Mouse (Mus musculus) common myeloid progenitor, adult 5-6 weeks (primary cell): Measurements from ENCODE around the gene Akp3. TPM values are rescaled to one million over a fixed set of nuclear protein-coding genes. Genes with fewer than 3 reads are reported as not detected.

Experiments used
- ATAC-seq: replicated peaks from 2 replicates; pipeline ENCODE4 v1.8.0; 2016; ENCODE audit warnings: low read depth, mild to moderate bottlenecking, moderate TSS enrichment, inconsistent platforms; ENCODE audit not compliant: poor library complexity, severe bottlenecking
- total RNA-seq: library from RNA; stranded (forward); fragments of 200-1000, 187-1606 nt; gene quantifications from 2 replicates; pipeline ENCODE4 v1.2.3, GENCODE M21; 2017

Akp3 gene
- not detected in 2 replicates for total RNA-seq

GRCm38 (mm10) chr1:87124673-87125072 lies at the start of gene Akp3:
Akp3 (plus strand) TSS chr1:87124973.
- no peak for ATAC-seq

GRCm38 (mm10) chr1:87086196-87086595 lies 38.6 kb upstream of the Akp3 start:
- no peak for ATAC-seq

- no peak for ATAC-seq
These were observed 37.8 kb upstream of the Akp3 start for GRCm38 (mm10) chr1:87086964-87087363.

GRCm38 (mm10) chr1:87089251-87089650 lies 35.5 kb upstream of the Akp3 start:
- no peak for ATAC-seq

GRCm38 (mm10) chr1:87089828-87090227 lies 34.9 kb upstream of the Akp3 start, which contains the start of gene Alppl2:
Alppl2 (minus strand) TSS chr1:87089928.
- ATAC-seq: no peak

- no peak for ATAC-seq
These were observed 29.1 kb upstream of the Akp3 start for GRCm38 (mm10) chr1:87095642-87096041.

GRCm38 (mm10) chr1:87098358-87098975 lies 26.3 kb upstream of the Akp3 start:
- ATAC-seq: peak; percentile 84

- ATAC-seq: no peak
These were observed 23.4 kb upstream of the Akp3 start, which contains the start of gene Alpi for GRCm38 (mm10) chr1:87101411-87101810. Alpi (minus strand) TSS chr1:87101606.

- no peak for ATAC-seq
These were observed 22.7 kb upstream of the Akp3 start for GRCm38 (mm10) chr1:87102114-87102513.

- ATAC-seq: peak; percentile 77
These were observed 20.8 kb upstream of the Akp3 start for GRCm38 (mm10) chr1:87103936-87104335.

GRCm38 (mm10) chr1:87106536-87106935 lies 18.2 kb upstream of the Akp3 start:
- no peak for ATAC-seq

GRCm38 (mm10) chr1:87108564-87108963 lies 16.2 kb upstream of the Akp3 start:
- no peak for ATAC-seq

GRCm38 (mm10) chr1:87111719-87112354 lies 12.9 kb upstream of the Akp3 start:
- ATAC-seq: peak; percentile 58

- no peak for ATAC-seq
These were observed 10.0 kb upstream of the Akp3 start for GRCm38 (mm10) chr1:87114784-87115183.

- ATAC-seq: no peak
These were observed 2.6 kb downstream of the Akp3 start for GRCm38 (mm10) chr1:87127206-87128030.

GRCm38 (mm10) chr1:87131803-87132202 lies 7.0 kb downstream of the Akp3 start:
- no peak for ATAC-seq

GRCm38 (mm10) chr1:87141550-87141949 lies 16.8 kb downstream of the Akp3 start:
- ATAC-seq: no peak

GRCm38 (mm10) chr1:87142456-87142855 lies 17.7 kb downstream of the Akp3 start:
- no peak for ATAC-seq

GRCm38 (mm10) chr1:87143141-87143540 lies 18.4 kb downstream of the Akp3 start:
- no peak for ATAC-seq

- ATAC-seq: 0 out of 2 replicates have a peak, but pooled peaks have one; percentile 47
These were observed 24.6 kb downstream of the Akp3 start for GRCm38 (mm10) chr1:87149422-87149821.

GRCm38 (mm10) chr1:87151286-87151685 lies 26.5 kb downstream of the Akp3 start:
- no peak for ATAC-seq
